Mouse (Mus musculus) stomach, postnatal 0 days (tissue): ENCODE results near the gene Vsx2.

ENCODE experiments used
- CTCF ChIP-seq: IDR thresholded peaks from 2 replicates; pipeline ENCODE4 v1.5.1; 2016; ENCODE audit warnings: antibody characterized with exemption, low read depth, mild to moderate bottlenecking, moderate library complexity
- EP300 ChIP-seq: optimal IDR thresholded peaks from 2 replicates; pipeline ENCODE3; 2016; ENCODE audit warnings: antibody characterized with exemption

DNA sequence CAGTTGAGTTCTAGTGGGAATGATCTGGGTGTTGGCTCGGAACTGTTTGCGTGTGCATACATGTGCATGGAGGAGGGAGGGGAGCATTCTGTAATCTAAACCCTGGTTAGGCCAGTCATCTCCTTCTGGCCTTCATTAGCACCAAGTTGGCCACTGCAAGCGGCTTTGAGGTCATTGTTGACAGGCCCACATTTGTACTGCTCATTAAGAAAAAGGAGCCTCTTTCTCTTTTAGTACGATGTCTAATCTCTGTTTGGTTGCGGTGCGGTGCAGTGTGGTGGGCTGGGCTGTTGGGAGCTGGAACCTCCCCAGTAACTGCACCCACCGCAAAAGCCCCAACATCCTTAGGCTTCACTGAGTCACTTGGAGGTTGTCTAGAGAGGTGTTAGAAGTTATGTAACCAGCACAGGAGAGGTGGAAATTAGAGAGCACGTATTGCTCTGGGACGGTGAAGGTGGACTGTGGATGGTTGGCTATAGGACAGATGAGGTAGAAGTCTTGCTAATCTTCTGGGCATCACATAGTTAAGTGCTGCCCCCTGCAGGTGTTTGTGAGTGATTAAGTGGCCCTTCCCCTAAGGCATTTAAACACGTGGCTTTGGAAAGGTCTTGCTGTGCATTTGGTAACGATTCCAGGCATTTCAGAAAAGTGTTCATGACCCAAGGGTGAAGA is 8.3 kb downstream of the Vsx2 start:
- TF ChIP-seq CTCF, result peak; percentile 15; the same call in 1 of the 2 replicates
- no peak for TF ChIP-seq EP300
